Mouse (Mus musculus) spleen, postnatal 10 days (tissue): ENCODE measurements around the gene Dock10.

Experiments
- DNase-seq, 2 experiments: peaks; one replicate each; pipeline ENCODE4 v3.0.0; 2021 to 2022; ENCODE audit warnings: low spot score in 2 of 2

Dock10 gene

GRCm38 (mm10) chr1:80656389-80656788 lies 101.9 kb downstream of the Dock10 start:
- no peak for DNase-seq

DNA sequence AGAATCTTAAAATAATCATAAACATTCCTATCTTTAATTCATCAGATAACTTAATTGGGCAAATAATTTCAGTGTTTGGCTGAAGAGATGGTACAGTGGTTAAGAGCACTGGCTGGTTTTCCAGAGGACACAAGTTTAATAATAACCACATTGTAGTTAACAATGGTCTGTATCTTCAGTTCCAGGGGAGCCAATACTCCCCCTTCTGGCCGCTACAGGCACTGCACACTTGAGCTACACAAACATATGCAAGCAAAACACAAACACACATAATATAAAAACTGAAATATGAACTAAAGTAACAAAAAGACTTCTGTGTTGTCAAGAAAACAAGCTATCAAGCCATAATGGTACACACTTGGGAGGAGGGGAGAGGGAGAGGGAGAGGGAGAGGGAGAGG lies 102.5 kb downstream of the Dock10 start:
- no peak for DNase-seq

DNA sequence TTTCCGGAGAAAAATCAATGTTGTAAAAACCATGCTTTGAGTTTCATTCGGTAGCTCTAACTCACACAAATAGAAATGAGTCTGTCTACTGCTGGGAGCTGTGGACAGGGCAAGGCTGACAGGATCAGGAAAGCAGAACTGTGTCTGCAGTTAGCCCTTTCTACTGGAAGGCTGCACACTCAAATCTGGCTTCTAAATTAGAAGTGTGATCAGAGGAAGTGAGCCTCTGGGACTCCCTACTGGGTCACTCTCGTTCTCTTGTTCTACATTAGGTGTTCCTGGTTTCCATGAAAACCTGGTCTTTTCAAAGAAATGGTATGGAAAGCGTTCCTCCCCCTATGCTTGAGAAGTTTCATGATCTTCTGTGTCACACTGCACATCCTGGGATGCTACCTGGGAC lies 103.1 kb downstream of the Dock10 start:
- no peak for DNase-seq

DNA sequence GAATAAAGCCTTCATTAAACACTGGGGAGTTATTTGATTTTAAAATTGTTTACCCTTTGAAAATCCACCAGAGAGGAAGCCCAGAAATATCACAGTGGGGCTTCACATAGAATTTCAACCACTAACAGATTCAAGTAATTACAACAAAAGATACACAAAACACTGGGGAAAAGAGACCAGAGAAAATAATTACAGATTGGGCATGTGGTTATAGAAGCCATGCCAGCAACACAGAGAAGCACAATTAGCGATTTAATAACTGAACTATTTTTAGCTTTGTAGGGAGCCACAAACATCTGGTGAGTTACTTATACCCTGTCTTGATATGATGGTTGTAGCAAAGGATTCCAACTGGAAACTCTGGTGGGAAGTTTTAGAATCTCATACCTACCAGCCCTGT lies 104.2 kb downstream of the Dock10 start:
- DNase-seq, result no peak

- no peak for DNase-seq
These were observed 105.5 kb downstream of the Dock10 start for GRCm38 (mm10) chr1:80652803-80653202.

- no peak for DNase-seq
These were observed 106.2 kb downstream of the Dock10 start for GRCm38 (mm10) chr1:80652083-80652482.

- DNase-seq, result no peak
These were observed 111.7 kb downstream of the Dock10 start for GRCm38 (mm10) chr1:80646602-80647001.

DNA sequence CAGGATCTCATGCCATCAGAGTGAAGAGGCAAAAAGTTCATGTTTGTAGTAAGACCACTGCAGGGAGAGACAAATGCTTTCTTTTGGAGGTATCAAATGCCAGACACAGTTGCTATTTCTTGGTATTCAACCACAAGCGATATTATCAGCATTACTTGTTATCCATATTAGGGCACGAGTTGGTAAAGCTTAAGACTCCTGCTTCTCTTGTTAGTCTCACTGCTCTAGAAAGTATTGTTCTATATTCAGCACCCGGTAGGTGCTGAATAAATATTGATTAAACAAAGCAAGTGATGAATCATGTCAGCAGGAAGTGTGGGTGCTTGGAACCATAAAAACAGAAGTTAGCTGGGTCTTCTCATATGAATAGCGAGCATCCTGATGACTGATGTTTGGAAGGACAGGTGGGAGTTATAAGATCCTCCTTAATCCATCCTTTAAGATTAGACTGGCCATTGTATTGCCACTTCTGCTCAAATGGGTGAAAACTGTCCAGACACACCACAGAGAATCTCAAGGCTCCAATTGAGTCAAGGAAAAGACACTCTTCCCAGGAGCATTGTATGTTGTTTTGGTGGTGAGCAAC lies 114.4 kb downstream of the Dock10 start:
- no peak for DNase-seq

DNA sequence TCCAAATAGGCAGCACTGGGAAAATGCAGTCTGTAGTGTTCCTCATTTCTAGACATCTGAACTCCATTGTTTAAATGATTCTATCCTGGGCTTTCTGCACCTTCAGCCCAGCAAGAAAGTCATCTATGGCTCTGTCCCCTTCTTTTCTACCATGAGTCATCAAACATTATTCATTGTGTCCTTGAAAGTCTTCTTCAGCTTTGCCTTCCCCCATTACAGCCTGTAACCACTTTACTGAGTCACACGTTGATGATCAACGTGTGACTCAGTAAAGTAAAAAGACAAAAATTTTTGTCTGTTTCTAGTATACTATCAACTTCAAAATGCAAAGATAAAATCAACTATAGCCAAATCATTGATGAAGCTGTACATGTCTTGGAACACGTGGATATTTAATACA lies 116.5 kb downstream of the Dock10 start:
- DNase-seq, result no peak

GRCm38 (mm10) chr1:80641288-80641687 lies 117.0 kb downstream of the Dock10 start:
- DNase-seq, result no peak

DNA sequence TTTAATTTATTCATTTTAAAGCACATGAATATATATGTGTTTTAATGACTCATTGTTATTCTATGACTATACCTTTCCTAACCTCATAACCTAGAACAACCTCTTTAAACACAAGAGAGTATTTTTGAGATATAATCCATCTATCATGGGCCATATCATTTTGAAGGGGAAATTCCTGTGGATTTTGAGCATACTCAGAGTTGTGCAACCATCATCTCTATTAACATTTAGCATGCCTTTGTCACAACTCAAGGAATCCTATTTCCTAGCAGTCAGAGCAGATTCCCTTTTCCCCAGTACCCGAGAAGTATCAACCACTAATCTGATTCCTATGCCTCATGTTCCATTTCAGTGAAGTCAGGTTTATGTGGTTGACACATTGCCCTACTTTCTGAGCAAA lies 118.8 kb downstream of the Dock10 start:
- no peak for DNase-seq

- DNase-seq, result peak; percentile 20 to 37
These were observed 121.1 kb downstream of the Dock10 start for GRCm38 (mm10) chr1:80637214-80637705.

- no peak for DNase-seq
These were observed 122.5 kb downstream of the Dock10 start for GRCm38 (mm10) chr1:80635825-80636224.

DNA sequence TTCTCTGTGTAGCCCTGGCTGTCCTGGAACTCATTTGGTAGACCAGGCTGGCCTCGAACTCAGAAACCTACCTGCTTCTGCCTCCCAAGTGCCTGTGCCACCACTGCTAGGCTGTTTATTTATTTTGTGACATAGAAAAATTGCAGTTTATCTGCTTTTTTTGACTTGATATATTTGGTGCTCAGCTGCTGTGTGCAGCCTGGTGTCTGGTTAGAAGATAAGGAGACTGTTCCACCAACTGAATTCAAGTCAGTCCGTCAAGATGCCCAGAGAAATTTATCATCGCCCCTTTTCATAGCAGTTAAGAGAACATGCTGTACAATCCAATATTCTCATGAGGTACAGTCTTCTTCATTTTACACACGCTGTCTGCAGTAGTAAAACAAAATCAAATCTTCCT lies 124.8 kb downstream of the Dock10 start:
- DNase-seq, result no peak

- DNase-seq, result no peak
These were observed 127.9 kb downstream of the Dock10 start for GRCm38 (mm10) chr1:80630179-80631149.

DNA sequence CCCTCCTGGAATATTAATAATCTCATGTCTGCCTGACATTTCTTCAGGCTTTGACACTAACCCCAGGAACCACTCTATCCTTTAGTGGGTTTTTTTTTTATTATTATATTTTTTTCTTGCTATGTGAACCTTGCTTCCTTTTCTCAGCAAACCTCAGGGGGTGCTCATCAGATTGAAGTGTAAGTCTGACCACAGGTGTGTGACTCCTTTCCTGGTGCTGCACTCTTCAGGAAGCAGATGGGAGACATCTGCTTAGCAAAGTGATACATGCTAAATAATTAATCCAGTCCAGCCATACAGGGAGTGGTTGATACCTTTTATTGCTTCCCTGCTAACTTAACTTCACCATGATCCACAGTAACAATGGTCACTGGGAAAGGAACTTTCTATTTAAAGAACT lies 130.3 kb downstream of the Dock10 start:
- DNase-seq, result no peak

- DNase-seq, result no peak
These were observed 131.5 kb downstream of the Dock10 start for GRCm38 (mm10) chr1:80626800-80627199.

- no peak for DNase-seq
These were observed 133.0 kb downstream of the Dock10 start for GRCm38 (mm10) chr1:80625371-80625770.

- no peak for DNase-seq
These were observed 133.8 kb downstream of the Dock10 start for GRCm38 (mm10) chr1:80624552-80624951.

DNA sequence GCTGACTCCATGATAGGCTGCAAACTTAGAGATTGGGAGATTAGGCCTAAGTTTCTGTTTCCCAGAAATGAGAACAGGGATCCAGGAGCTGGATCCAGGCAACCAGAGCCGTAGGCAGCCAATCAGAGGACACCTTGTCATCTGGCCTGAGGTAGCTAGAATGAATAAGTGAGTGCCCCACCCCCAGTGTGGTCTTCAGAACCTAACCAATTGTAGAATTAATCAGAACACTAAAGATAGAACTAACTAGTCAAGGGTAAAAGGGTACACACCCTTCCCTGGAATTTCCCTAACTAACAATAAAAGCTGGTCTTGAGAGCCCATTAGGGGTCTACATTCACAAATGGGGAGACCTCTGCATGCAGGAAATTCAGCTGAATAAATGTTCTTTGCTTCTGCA lies 135.7 kb downstream of the Dock10 start:
- DNase-seq, result no peak

- DNase-seq, result no peak
These were observed 139.2 kb downstream of the Dock10 start for GRCm38 (mm10) chr1:80619100-80619499.

DNA sequence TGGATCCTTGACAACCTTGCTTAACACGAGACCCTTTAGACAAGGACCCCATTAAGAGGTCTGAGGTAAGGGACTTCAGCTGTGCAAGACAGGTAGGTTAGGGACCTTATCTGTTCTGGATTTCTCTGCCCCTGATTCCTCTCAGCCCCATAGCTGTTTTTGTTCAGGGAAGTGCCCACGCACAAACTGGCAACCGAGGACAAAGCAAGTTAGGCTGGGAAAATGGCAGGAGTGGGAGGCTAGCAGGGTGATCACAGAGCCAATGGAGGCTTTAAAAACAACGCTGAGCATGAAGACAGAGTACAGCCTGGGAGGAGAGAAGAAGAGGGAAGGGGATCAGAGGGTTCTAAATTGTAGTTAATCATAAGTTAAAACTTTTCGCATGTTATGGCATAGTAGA lies 141.7 kb downstream of the Dock10 start:
- no peak for DNase-seq

GRCm38 (mm10) chr1:80614750-80615149 lies 143.6 kb downstream of the Dock10 start:
- DNase-seq, result no peak
